Mouse (Mus musculus): Measurements from ENCODE around the gene Rtkn2.

Rtkn2 gene

GRCm38 (mm10) chr10:67996171-67996570, 16.8 kb downstream of the Rtkn2 start:
- peak; percentile 53 for ATAC-seq (ENCODE audit: low TSS enrichment)

GRCm38 (mm10) chr10:67998116-67998635, 18.8 kb downstream of the Rtkn2 start:
- peak; percentile 60; the same call in 1 of the 2 replicates for ATAC-seq (ENCODE audit: low TSS enrichment)

- no peak for ATAC-seq (ENCODE audit: low TSS enrichment)
Observed at GRCm38 (mm10) chr10:67999170-67999569, 19.8 kb downstream of the Rtkn2 start.

- no peak for ATAC-seq (ENCODE audit: low TSS enrichment)
Observed at GRCm38 (mm10) chr10:68001456-68001855, 22.1 kb downstream of the Rtkn2 start.

- no peak for ATAC-seq (ENCODE audit: low TSS enrichment)
Observed at GRCm38 (mm10) chr10:68003651-68004422, 24.5 kb downstream of the Rtkn2 start.

GRCm38 (mm10) chr10:68005404-68005803, 26.0 kb downstream of the Rtkn2 start:
- peak; percentile 85 for ATAC-seq (ENCODE audit: low TSS enrichment)

GRCm38 (mm10) chr10:68006491-68006890, 27.1 kb downstream of the Rtkn2 start:
- no peak for ATAC-seq (ENCODE audit: low TSS enrichment)

- ATAC-seq (ENCODE audit: low TSS enrichment): no peak
Observed at GRCm38 (mm10) chr10:68007103-68007502, 27.7 kb downstream of the Rtkn2 start.

- peak; percentile 70 for ATAC-seq (ENCODE audit: low TSS enrichment)
Observed at GRCm38 (mm10) chr10:68008198-68008955, 29.0 kb downstream of the Rtkn2 start.

- ATAC-seq (ENCODE audit: low TSS enrichment): no peak
Observed at GRCm38 (mm10) chr10:68009301-68009700, 29.9 kb downstream of the Rtkn2 start.

GRCm38 (mm10) chr10:68009867-68010266, 30.5 kb downstream of the Rtkn2 start:
- no peak for ATAC-seq (ENCODE audit: low TSS enrichment)

- ATAC-seq (ENCODE audit: low TSS enrichment): no peak
Observed at GRCm38 (mm10) chr10:68013137-68013536, 33.8 kb downstream of the Rtkn2 start.

- no peak for ATAC-seq (ENCODE audit: low TSS enrichment)
Observed at GRCm38 (mm10) chr10:68020755-68021154, 41.4 kb downstream of the Rtkn2 start.

- no peak for ATAC-seq (ENCODE audit: low TSS enrichment)
Observed at GRCm38 (mm10) chr10:68025660-68026059, 46.3 kb downstream of the Rtkn2 start.

GRCm38 (mm10) chr10:68028327-68029080, 49.1 kb downstream of the Rtkn2 start:
- ATAC-seq (ENCODE audit: low TSS enrichment): no peak

GRCm38 (mm10) chr10:68029081-68029626, 49.8 kb downstream of the Rtkn2 start:
- no peak for ATAC-seq (ENCODE audit: low TSS enrichment)

GRCm38 (mm10) chr10:68030027-68030426, 50.7 kb downstream of the Rtkn2 start:
- ATAC-seq (ENCODE audit: low TSS enrichment): no peak

GRCm38 (mm10) chr10:68035707-68036367, 56.5 kb downstream of the Rtkn2 start:
- peak; percentile 47; the same call in 1 of the 2 replicates for ATAC-seq (ENCODE audit: low TSS enrichment)

GRCm38 (mm10) chr10:68036368-68036980, 57.1 kb downstream of the Rtkn2 start:
- ATAC-seq (ENCODE audit: low TSS enrichment): no peak

- peak; percentile 50 for ATAC-seq (ENCODE audit: low TSS enrichment)
Observed at GRCm38 (mm10) chr10:68038997-68039624, 59.7 kb downstream of the Rtkn2 start.

Data from frontal cortex, adult (tissue).